Mouse (Mus musculus) forebrain, embryonic 16.5 days (tissue): ENCODE results near the gene Kirrel3. TPM values are rescaled to one million over a fixed set of nuclear protein-coding genes. Genes with fewer than 3 reads are reported as not detected.

ENCODE experiments used
- ATAC-seq: fragments of 200-750 bp; cut with Nextera tagmentation; 2 replicates; pipeline ENCODE4 v1.8.0; 2017; ENCODE audit warnings: mild to moderate bottlenecking, moderate library complexity
- H3K27ac ChIP-seq: fragments of 300-500 bp; sonication (generic); 2 replicates; pipeline ENCODE4 v1.5.1; 2014; ENCODE audit warnings: low read length, control low read depth
- H3K27me3 ChIP-seq: fragments of 300-500 bp; sonication (generic); replicated peaks from 2 replicates; pipeline ENCODE4 v1.6.1; 2014; ENCODE audit warnings: low read length; ENCODE audit not compliant: control insufficient read depth, insufficient read depth
- H3K36me3 ChIP-seq: fragments of 300-500 bp; sonication (generic); 2 replicates; pipeline ENCODE4 v1.6.1; 2014; ENCODE audit not compliant: control insufficient read depth, insufficient read depth
- H3K4me1 ChIP-seq: fragments of 300-500 bp; sonication (generic); replicated peaks from 2 replicates; pipeline ENCODE4 v1.6.1; 2014; ENCODE audit warnings: low read length; ENCODE audit not compliant: control insufficient read depth, insufficient read depth
- H3K4me2 ChIP-seq: fragments of 300-500 bp; sonication (generic); 2 replicates; pipeline ENCODE4 v1.6.1; 2014; ENCODE audit warnings: mild to moderate bottlenecking, low read length, control low read depth
- H3K4me3 ChIP-seq: fragments of 300-500 bp; sonication (generic); replicated peaks from 2 replicates; pipeline ENCODE4 v1.5.1; 2014; ENCODE audit warnings: mild to moderate bottlenecking, low read length, control low read depth
- H3K9ac ChIP-seq: fragments of 300-500 bp; sonication (generic); replicated peaks from 2 replicates; pipeline ENCODE4 v1.6.1; 2014; ENCODE audit warnings: low read depth, low read length, control low read depth
- H3K9me3 ChIP-seq: fragments of 300-500 bp; sonication (generic); 2 replicates; pipeline ENCODE4 v1.6.1; 2016; ENCODE audit warnings: low read length; ENCODE audit not compliant: control insufficient read depth
- WGBS: fragments of 180-500 bp; shearing (Covaris S2); extraction: QIAGEN DNeasy Blood & Tissue Kit; methylation state at CpG from one replicate; pipeline ENCODE4 v1.1.7; 2014; 5-methylcytosine and 5-hydroxymethylcytosine counted together
- polyA plus RNA-seq: library from polyadenylated mRNA; unstranded; fragments of >200 nt; fragmentation: Nextera tagmentation; extraction: Ambion mirVana; gene quantifications from 2 replicates; pipeline ENCODE4 v1.2.1, GENCODE M21; 2015

Kirrel3 gene
- polyA plus RNA-seq, 1 experiment from 2014 or later = 62.7 TPM

GRCm38 (mm10) chr9:35020015-35020653, 534.4 kb downstream of the Kirrel3 start:
- Histone ChIP-seq H3K27me3 (no peaks in the 10 kb centered on the region), H3K27ac (no peak overlapping the region), H3K9ac (no peak overlapping the region), H3K36me3 (no peaks in the 10 kb centered on the region), H3K4me3 (no peak overlapping the region), H3K9me3 (no peaks in the 10 kb centered on the region), H3K4me2 (no peak overlapping the region), H3K4me1 (peaks cover 38% of the 10 kb centered on the region)
- no peak for ATAC-seq
- WGBS = 57% methylated on average over 11 of the region's 11 CpGs

GRCm38 (mm10) chr9:35021744-35022143, 536.0 kb downstream of the Kirrel3 start:
- Histone ChIP-seq H3K36me3 (no peaks in the 10 kb centered on the region), H3K9ac (no peak overlapping the region), H3K4me1 (peaks cover 37% of the 10 kb centered on the region), H3K27me3 (no peaks in the 10 kb centered on the region), H3K9me3 (no peaks in the 10 kb centered on the region), H3K4me2 (no peak overlapping the region), H3K4me3 (no peak overlapping the region), H3K27ac (no peak overlapping the region)
- 78% methylated on average over 1 of the region's 1 CpGs for WGBS
- no peak for ATAC-seq

GRCm38 (mm10) chr9:35024591-35025496, 539.1 kb downstream of the Kirrel3 start:
- Histone ChIP-seq H3K27ac (no peak overlapping the region), H3K36me3 (no peaks in the 10 kb centered on the region), H3K4me3 (peak overlapping the region; percentile 19; the same call in 1 of the 2 replicates), H3K9ac (peak overlapping the region; percentile 38), H3K4me2 (peak overlapping the region; percentile 49), H3K27me3 (no peaks in the 10 kb centered on the region), H3K9me3 (no peaks in the 10 kb centered on the region), H3K4me1 (peaks cover 8% of the 10 kb centered on the region)
- WGBS = 7% methylated on average over 23 of the region's 25 CpGs
- peak; percentile 39 for ATAC-seq

DNA sequence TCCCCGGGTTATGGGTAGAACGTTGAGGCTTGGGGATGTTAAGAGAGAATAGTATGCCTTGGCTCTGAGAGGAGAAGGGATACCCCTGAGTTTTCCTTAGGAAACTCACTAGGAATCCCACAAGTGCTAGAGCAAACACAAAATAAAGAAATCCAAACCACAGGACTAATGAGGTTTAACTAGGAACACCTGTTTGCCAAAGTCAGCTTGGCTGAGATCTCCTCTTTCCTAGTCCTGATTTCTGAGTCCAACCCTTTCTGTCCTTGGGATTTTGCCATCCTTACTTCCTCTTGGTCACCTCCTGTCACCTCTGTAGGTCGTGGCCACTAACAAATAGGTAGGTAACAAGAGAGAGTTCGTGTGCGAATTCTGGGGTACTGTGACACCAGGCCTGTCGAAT, 540.6 kb downstream of the Kirrel3 start:
- Histone ChIP-seq H3K4me1 (peaks cover 8% of the 10 kb centered on the region), H3K4me3 (no peak overlapping the region), H3K36me3 (no peaks in the 10 kb centered on the region), H3K9me3 (no peaks in the 10 kb centered on the region), H3K27me3 (no peaks in the 10 kb centered on the region), H3K4me2 (no peak overlapping the region), H3K27ac (no peak overlapping the region), H3K9ac (no peak overlapping the region)
- 87% methylated on average over 6 of the region's 6 CpGs for WGBS
- no peak for ATAC-seq

- Histone ChIP-seq H3K27ac (no peak overlapping the region), H3K4me1 (peaks cover 8% of the 10 kb centered on the region), H3K9me3 (no peaks in the 10 kb centered on the region), H3K9ac (no peak overlapping the region), H3K27me3 (no peaks in the 10 kb centered on the region), H3K36me3 (no peaks in the 10 kb centered on the region), H3K4me3 (no peak overlapping the region), H3K4me2 (no peak overlapping the region)
- ATAC-seq = no peak
- WGBS = 62% methylated on average over 6 of the region's 6 CpGs
Observed at GRCm38 (mm10) chr9:35026897-35027311, 541.2 kb downstream of the Kirrel3 start.

GRCm38 (mm10) chr9:35027382-35027997, 541.8 kb downstream of the Kirrel3 start:
- H3K9me3 ChIP-seq = no peaks in the 10 kb centered on the region
- 85% methylated on average over 6 of the region's 6 CpGs for WGBS
- no peak overlapping the region for H3K4me2 ChIP-seq
- peaks cover 8% of the 10 kb centered on the region for H3K4me1 ChIP-seq
- no peaks in the 10 kb centered on the region for H3K36me3 ChIP-seq
- H3K27me3 ChIP-seq = no peaks in the 10 kb centered on the region
- ATAC-seq = no peak
- H3K4me3 ChIP-seq = no peak overlapping the region
- H3K9ac ChIP-seq = no peak overlapping the region
- H3K27ac ChIP-seq = no peak overlapping the region

DNA sequence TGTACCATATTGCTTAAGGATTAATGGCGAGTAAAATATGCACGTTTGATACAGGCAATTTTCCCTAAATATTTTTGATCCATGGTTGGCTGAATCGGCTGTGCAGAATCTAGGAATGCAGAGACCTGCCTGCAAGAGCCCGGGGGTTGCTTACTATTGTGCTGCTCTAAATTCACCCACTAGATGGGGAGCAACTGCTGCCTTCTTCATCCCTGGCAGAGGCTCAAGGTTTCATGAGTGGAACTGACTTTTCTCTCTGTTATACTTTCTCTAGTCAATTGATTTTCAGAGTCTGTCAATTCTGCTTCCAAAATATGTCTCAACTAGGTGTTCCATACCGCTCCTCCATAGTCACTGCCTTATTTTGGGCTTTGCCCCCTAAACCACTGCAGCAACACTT, 545.1 kb downstream of the Kirrel3 start:
- no peaks in the 10 kb centered on the region for H3K27me3 ChIP-seq
- ATAC-seq = no peak
- no peak overlapping the region for H3K4me3 ChIP-seq
- no peak overlapping the region for H3K4me2 ChIP-seq
- H3K4me1 ChIP-seq = peaks cover 2% of the 10 kb centered on the region; the same call in 1 of the 2 replicates
- no peak overlapping the region for H3K27ac ChIP-seq
- 79% methylated on average over 5 of the region's 5 CpGs for WGBS
- H3K9ac ChIP-seq = no peak overlapping the region
- H3K36me3 ChIP-seq = no peaks in the 10 kb centered on the region; the same call in 1 of the 2 replicates
- H3K9me3 ChIP-seq = no peaks in the 10 kb centered on the region

DNA sequence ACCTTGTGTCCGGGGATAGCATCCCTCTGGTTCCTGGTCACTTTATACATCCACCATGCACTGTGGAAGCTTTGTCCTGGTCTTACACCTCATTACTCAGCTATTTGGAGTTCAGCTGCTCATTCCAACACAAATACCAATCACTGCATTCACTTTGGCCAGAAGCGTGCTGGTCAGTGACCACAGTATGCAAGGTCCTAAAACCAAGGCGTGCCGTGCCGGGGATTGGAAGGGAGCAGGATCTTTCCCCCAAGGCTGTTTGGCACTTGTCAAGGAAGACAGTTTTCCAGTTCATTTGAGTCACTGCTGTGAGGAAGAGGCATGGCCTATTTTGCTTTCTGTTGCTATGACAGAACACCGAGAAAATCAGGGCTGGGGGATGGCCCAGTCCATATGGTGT, 546.8 kb downstream of the Kirrel3 start:
- no peaks in the 10 kb centered on the region for H3K27me3 ChIP-seq
- ATAC-seq = no peak
- peaks cover 2% of the 10 kb centered on the region; the same call in 1 of the 2 replicates for H3K36me3 ChIP-seq
- H3K4me1 ChIP-seq = peaks cover 2% of the 10 kb centered on the region; the same call in 1 of the 2 replicates
- H3K9ac ChIP-seq = no peak overlapping the region
- H3K9me3 ChIP-seq = no peaks in the 10 kb centered on the region
- H3K4me3 ChIP-seq = no peak overlapping the region
- no peak overlapping the region for H3K4me2 ChIP-seq
- H3K27ac ChIP-seq = no peak overlapping the region
- 48% methylated on average over 6 of the region's 6 CpGs for WGBS

- no peaks in the 10 kb centered on the region for H3K27me3 ChIP-seq
- H3K36me3 ChIP-seq = peaks cover 2% of the 10 kb centered on the region; the same call in 1 of the 2 replicates
- WGBS = 63% methylated on average over 14 of the region's 14 CpGs
- no peak overlapping the region for H3K9ac ChIP-seq
- no peak for ATAC-seq
- H3K4me1 ChIP-seq = peaks cover 2% of the 10 kb centered on the region; the same call in 1 of the 2 replicates
- H3K27ac ChIP-seq = no peak overlapping the region
- no peaks in the 10 kb centered on the region for H3K9me3 ChIP-seq
- H3K4me3 ChIP-seq = no peak overlapping the region
- no peak overlapping the region for H3K4me2 ChIP-seq
Observed at GRCm38 (mm10) chr9:35035074-35035473, 549.4 kb downstream of the Kirrel3 start.
